In genomic region chr10:89351416-89351815, GRCm38 (mm10) we compare ENCODE assay signal across 23 mouse cellular contexts. TPM values are rescaled to one million over a fixed set of nuclear protein-coding genes. Genes with fewer than 3 reads are reported as not detected.
DNase-seq lines count a peak whose midpoint lies in the region; ATAC-seq lines count a peak whose summit lies in the region.
"Had no signal": no experiment of that assay in that cellular context is flagged by ENCODE, and none has a peak within 500 bp of the region (broad histone marks: within the 10 kb centered on the region; RNA-seq: fewer than 3 reads in every experiment).

No protein-coding gene starts in this region.

- WGBS in embryonic facial prominence, embryonic 14.5 days = 76% methylated on average over 11 of the region's 11 CpGs
- WGBS in embryonic facial prominence, embryonic 10.5 days = 86% methylated on average over 11 of the region's 11 CpGs
- 40% methylated on average over 11 of the region's 11 CpGs for WGBS in heart, embryonic 14.5 days
- WGBS in heart, embryonic 10.5 days = 74% methylated on average over 11 of the region's 11 CpGs
- WGBS in heart, embryonic 11.5 days (ENCODE audit: insufficient replicate concordance) = 74% methylated on average over 11 of the region's 11 CpGs

- peaks cover 10% of the 10 kb centered on the region for H3K27me3 ChIP-seq in embryonic facial prominence, embryonic 14.5 days (replicated peaks; ENCODE audit: control insufficient read depth, insufficient read depth, low read length)
- H3K27me3 ChIP-seq in embryonic facial prominence, embryonic 10.5 days (replicated peaks; ENCODE audit: low read depth, poor library complexity, severe bottlenecking) = peaks cover 4% of the 10 kb centered on the region
- H3K27me3 ChIP-seq in heart, embryonic 14.5 days (ENCODE audit: control insufficient read depth, insufficient read depth, low read length) = no peaks in the 10 kb centered on the region
- peaks cover 3% of the 10 kb centered on the region; the same call in 1 of the 2 replicates for H3K27me3 ChIP-seq in heart, embryonic 10.5 days (ENCODE audit: insufficient read depth, poor library complexity, severe bottlenecking)
- H3K27me3 ChIP-seq in heart, embryonic 11.5 days (ENCODE audit: control insufficient read depth, insufficient read depth, low read length) = no peaks in the 10 kb centered on the region
- H3K27me3 ChIP-seq: CH12.LX had no signal

- H3K9me3 ChIP-seq in embryonic facial prominence, embryonic 14.5 days (ENCODE audit: control insufficient read depth, low read length) = no peaks in the 10 kb centered on the region
- H3K9me3 ChIP-seq in embryonic facial prominence, embryonic 10.5 days = no peaks in the 10 kb centered on the region
- no peaks in the 10 kb centered on the region for H3K9me3 ChIP-seq in heart, embryonic 14.5 days (ENCODE audit: control insufficient read depth, low read length)
- no peaks in the 10 kb centered on the region for H3K9me3 ChIP-seq in heart, embryonic 10.5 days
- no peaks in the 10 kb centered on the region for H3K9me3 ChIP-seq in heart, embryonic 11.5 days (replicated peaks; ENCODE audit: control insufficient read depth, low read length)
- H3K9me3 ChIP-seq: embryonic facial prominence, embryonic 15.5 days; forebrain, embryonic 10.5 days; hindbrain, embryonic 10.5 days; intestine, embryonic 15.5 days; kidney, embryonic 15.5 days had no signal

- no peak overlapping the region for H3K9ac ChIP-seq in embryonic facial prominence, embryonic 14.5 days (ENCODE audit: low read depth, low read length)
- H3K9ac ChIP-seq in heart, embryonic 14.5 days (ENCODE audit: low read length) = no peak overlapping the region
- H3K9ac ChIP-seq in heart, embryonic 11.5 days (ENCODE audit: low read depth, low read length) = no peak overlapping the region
- H3K9ac ChIP-seq: embryonic facial prominence, embryonic 15.5 days; hindbrain, embryonic 14.5 days; intestine, embryonic 15.5 days; kidney, embryonic 15.5 days had no signal

- DNase-seq in embryonic facial prominence, embryonic 14.5 days (ENCODE audit: low spot score) = peak; percentile 25
- no peak for DNase-seq in embryonic facial prominence, embryonic 10.5 days (ENCODE audit: low spot score)
- DNase-seq in heart, embryonic 10.5 days (ENCODE audit: low spot score) = no peak
- peak; percentile 10 for DNase-seq in heart, postnatal 4 days
- DNase-seq: adrenal gland, adult 2 months; adrenal gland, postnatal 25 days; cerebellum, adult 2 months; cerebellum, postnatal 36 days; gastrocnemius, adult 2 months; gastrocnemius, postnatal 25 days; kidney, adult 18-20 months had no signal

- ATAC-seq in embryonic facial prominence, embryonic 14.5 days (ENCODE audit: low read depth) = no peak
- no peak for ATAC-seq in heart, embryonic 14.5 days (ENCODE audit: insufficient number of reproducible peaks, insufficient read depth, low FRiP score, low read depth)
- no peak for ATAC-seq in heart, embryonic 11.5 days (replicated peaks; ENCODE audit: insufficient number of reproducible peaks, low FRiP score, low TSS enrichment)
- ATAC-seq: forebrain, embryonic 14.5 days; intestine, embryonic 15.5 days had no signal

- no peak overlapping the region for H3K27ac ChIP-seq in embryonic facial prominence, embryonic 14.5 days (replicated peaks; ENCODE audit: low read depth, low read length)
- no peak overlapping the region for H3K27ac ChIP-seq in embryonic facial prominence, embryonic 10.5 days (replicated peaks)
- H3K27ac ChIP-seq in heart, embryonic 14.5 days (replicated peaks in 1 of 2; ENCODE audit: control insufficient read depth in 1 of 2, insufficient read depth in 1 of 2, low read depth in 2 of 2, low read length in 2 of 2) = peak overlapping the region in 1 of 2 experiments; percentile 50; a peak in 2 of 4 replicates
- H3K27ac ChIP-seq in heart, embryonic 10.5 days = no peak overlapping the region
- H3K27ac ChIP-seq in heart, embryonic 11.5 days (ENCODE audit: low read depth, low read length) = no peak overlapping the region
- H3K27ac ChIP-seq: embryonic facial prominence, embryonic 15.5 days; forebrain, embryonic 10.5 days; gastrocnemius, adult 2 months; hindbrain, embryonic 10.5 days; hindbrain, embryonic 14.5 days; intestine, embryonic 15.5 days; kidney, embryonic 15.5 days had no signal

- no peak overlapping the region for H3K4me2 ChIP-seq in embryonic facial prominence, embryonic 14.5 days (ENCODE audit: low read depth, low read length)
- peak overlapping the region; percentile 48 for H3K4me2 ChIP-seq in heart, embryonic 14.5 days (ENCODE audit: low read length)
- H3K4me2 ChIP-seq in heart, embryonic 11.5 days = no peak overlapping the region
- H3K4me2 ChIP-seq: embryonic facial prominence, embryonic 15.5 days; hindbrain, embryonic 14.5 days; intestine, embryonic 15.5 days; kidney, embryonic 15.5 days had no signal

- no peaks in the 10 kb centered on the region for H3K4me1 ChIP-seq in embryonic facial prominence, embryonic 14.5 days (ENCODE audit: control insufficient read depth, insufficient read depth, low read length)
- H3K4me1 ChIP-seq in embryonic facial prominence, embryonic 10.5 days = no peaks in the 10 kb centered on the region
- H3K4me1 ChIP-seq in heart, embryonic 14.5 days (ENCODE audit: control insufficient read depth in 2 of 2, insufficient read depth in 2 of 2, low read length in 2 of 2) = no peaks in the 10 kb centered on the region; a peak in 1 of 4 replicates
- no peaks in the 10 kb centered on the region for H3K4me1 ChIP-seq in heart, embryonic 10.5 days
- H3K4me1 ChIP-seq in heart, embryonic 11.5 days (ENCODE audit: control insufficient read depth, insufficient read depth, low read length) = no peaks in the 10 kb centered on the region
- H3K4me1 ChIP-seq: embryonic facial prominence, embryonic 15.5 days; forebrain, embryonic 10.5 days; hindbrain, embryonic 10.5 days; intestine, embryonic 15.5 days; kidney, embryonic 15.5 days had no signal

- no peak overlapping the region for H3K4me3 ChIP-seq in embryonic facial prominence, embryonic 14.5 days (ENCODE audit: low read depth, low read length)
- H3K4me3 ChIP-seq in embryonic facial prominence, embryonic 10.5 days = no peak overlapping the region
- H3K4me3 ChIP-seq in heart, embryonic 14.5 days (ENCODE audit: control insufficient read depth in 1 of 2, insufficient read depth in 1 of 2, low read depth in 1 of 2, low read length in 2 of 2) = peak overlapping the region in 1 of 2 experiments; percentile 11; a peak in 2 of 4 replicates
- H3K4me3 ChIP-seq in heart, embryonic 10.5 days = no peak overlapping the region
- H3K4me3 ChIP-seq in heart, embryonic 11.5 days (ENCODE audit: low read depth, low read length) = no peak overlapping the region
- H3K4me3 ChIP-seq: embryonic facial prominence, embryonic 15.5 days; erythroblast, embryonic 14.5 days; forebrain, embryonic 10.5 days; gastrocnemius, adult 2 months; hindbrain, embryonic 10.5 days; intestine, embryonic 15.5 days; kidney, embryonic 15.5 days had no signal

- H3K36me3 ChIP-seq in embryonic facial prominence, embryonic 14.5 days (ENCODE audit: control insufficient read depth, insufficient read depth, low read length) = no peaks in the 10 kb centered on the region
- H3K36me3 ChIP-seq in embryonic facial prominence, embryonic 10.5 days (replicated peaks) = no peaks in the 10 kb centered on the region
- H3K36me3 ChIP-seq in heart, embryonic 14.5 days (ENCODE audit: control insufficient read depth, insufficient read depth, low read length) = no peaks in the 10 kb centered on the region
- H3K36me3 ChIP-seq in heart, embryonic 10.5 days = no peaks in the 10 kb centered on the region
- no peaks in the 10 kb centered on the region for H3K36me3 ChIP-seq in heart, embryonic 11.5 days (ENCODE audit: control insufficient read depth, insufficient read depth, low read length)
- H3K36me3 ChIP-seq: embryonic facial prominence, embryonic 15.5 days; forebrain, embryonic 10.5 days; hindbrain, embryonic 10.5 days; intestine, embryonic 15.5 days; kidney, embryonic 15.5 days had no signal

RNA-seq across cellular contexts. Expression of gene Ano4, which starts 6.9 kb away (rescaled TPM):
- 1.0 and 2.3 TPM in 2 replicates for polyA plus RNA-seq in embryonic facial prominence, embryonic 14.5 days (2014; fragmentation: Nextera tagmentation; extraction: Ambion mirVana)
- 0.20 and 0.95 TPM in 2 replicates for polyA plus RNA-seq in embryonic facial prominence, embryonic 10.5 days (2016; fragmentation: Nextera tagmentation; extraction: Ambion mirVana)
- polyA plus RNA-seq in heart, embryonic 14.5 days (2014; fragmentation: Nextera tagmentation; extraction: Ambion mirVana) = 5.3 and 5.4 TPM in 2 replicates
- polyA plus RNA-seq in heart, embryonic 10.5 days (2016; fragmentation: Nextera tagmentation; extraction: Ambion mirVana) = 3.0 and 5.1 TPM in 2 replicates
- total RNA-seq in heart, postnatal 4 days (2021) = 1 to 10 TPM; 6.9 to 7.5 TPM
- polyA plus RNA-seq in heart, embryonic 11.5 days (2014; fragmentation: Nextera tagmentation; extraction: Ambion mirVana) = 7.2 and 7.5 TPM in 2 replicates
- total RNA-seq: CH12.LX; granulocyte monocyte progenitor cell, adult 5-6 weeks had no signal
- polyA plus RNA-seq: erythroblast, embryonic 14.5 days had no signal

Comparison
In these comparisons a context has a peak if more than half of its experiments do, and no peak if none do; other contexts are left out.
1. DNase-seq: peak in embryonic facial prominence, embryonic 14.5 days (single experiment) and heart, postnatal 4 days (single experiment); none in embryonic facial prominence, embryonic 10.5 days (single experiment) and heart, embryonic 10.5 days (single experiment).